In genomic region chr11:57778349-57778748, GRCm38 (mm10) we compare ENCODE assay signal across 9 mouse cellular contexts. TPM values are rescaled to one million over a fixed set of nuclear protein-coding genes. Genes with fewer than 3 reads are reported as not detected.
DNase-seq lines count a peak whose midpoint lies in the region; ATAC-seq and TF ChIP-seq lines count a peak whose summit lies in the region.
"Had no signal": no experiment of that assay in that cellular context is flagged by ENCODE, and none has a peak within 500 bp of the region (broad histone marks: within the 10 kb centered on the region; RNA-seq: fewer than 3 reads in every experiment).

No protein-coding gene starts in this region.

- 21% methylated on average over 5 of the region's 5 CpGs for WGBS in hindbrain, embryonic 11.5 days
- WGBS in limb, embryonic 12.5 days = 23% methylated on average over 5 of the region's 5 CpGs
- 26% methylated on average over 5 of the region's 5 CpGs for WGBS in midbrain, postnatal 0 days

- no peak overlapping the region for H3K4me3 ChIP-seq in hindbrain, embryonic 11.5 days (ENCODE audit: low read depth, low read length)
- H3K4me3 ChIP-seq in limb, embryonic 12.5 days (replicated peaks) = no peak overlapping the region
- H3K4me3 ChIP-seq in midbrain, postnatal 0 days (ENCODE audit: low read depth, low read length) = no peak overlapping the region

- no peaks in the 10 kb centered on the region for H3K36me3 ChIP-seq in hindbrain, embryonic 11.5 days (ENCODE audit: control insufficient read depth, insufficient read depth, low read length)
- H3K36me3 ChIP-seq in limb, embryonic 12.5 days = peaks cover 15% of the 10 kb centered on the region; the same call in 1 of the 2 replicates
- peaks cover 5% of the 10 kb centered on the region; the same call in 1 of the 2 replicates for H3K36me3 ChIP-seq in midbrain, postnatal 0 days (ENCODE audit: insufficient read depth, low read length)

- peaks cover 4% of the 10 kb centered on the region for H3K4me1 ChIP-seq in hindbrain, embryonic 11.5 days (replicated peaks; ENCODE audit: control insufficient read depth, insufficient read depth, low read length)
- peaks cover 33% of the 10 kb centered on the region for H3K4me1 ChIP-seq in limb, embryonic 12.5 days (replicated peaks)
- no peaks in the 10 kb centered on the region for H3K4me1 ChIP-seq in midbrain, postnatal 0 days (ENCODE audit: insufficient read depth, low read length)

- TF ChIP-seq CTCF in midbrain, postnatal 0 days (IDR thresholded peaks at IDR 0.05) = peak; percentile 96

- ATAC-seq in hindbrain, embryonic 11.5 days (ENCODE audit: low FRiP score) = peak; percentile 10; the same call in 1 of the 2 replicates
- ATAC-seq in limb, embryonic 12.5 days (ENCODE audit: insufficient number of reproducible peaks, insufficient read depth, low FRiP score, low TSS enrichment, low read depth) = peak; percentile 44; the same call in 1 of the 2 replicates
- ATAC-seq in midbrain, postnatal 0 days (ENCODE audit: low FRiP score) = peak; percentile 41; the same call in 1 of the 2 replicates

- H3K27me3 ChIP-seq in hindbrain, embryonic 11.5 days (ENCODE audit: control insufficient read depth, insufficient read depth, low read length) = no peaks in the 10 kb centered on the region
- H3K27me3 ChIP-seq in limb, embryonic 12.5 days = peaks cover 28% of the 10 kb centered on the region; the same call in 1 of the 2 replicates
- no peaks in the 10 kb centered on the region for H3K27me3 ChIP-seq in midbrain, postnatal 0 days (ENCODE audit: insufficient read depth, low read length)

- peak; percentile 36 for DNase-seq in heart, adult 8-10 months (ENCODE audit: low spot score)
- no peak for DNase-seq in heart, adult 11 months
- DNase-seq in T-cell, adult 2 months (ENCODE audit: low spot score) = peak; percentile 44
- peak; percentile 84 for DNase-seq in embryo, embryonic 11 days
- DNase-seq in hindbrain, embryonic 11.5 days (ENCODE audit: low spot score) = peak; percentile 85
- peak; percentile 88 for DNase-seq in midbrain, postnatal 0 days (ENCODE audit: low spot score)
- DNase-seq in testis, postnatal 14 days (ENCODE audit: low spot score) = peak; percentile 31

- no peaks in the 10 kb centered on the region for H3K9me3 ChIP-seq in hindbrain, embryonic 11.5 days (ENCODE audit: control insufficient read depth, low read length)
- no peaks in the 10 kb centered on the region for H3K9me3 ChIP-seq in limb, embryonic 12.5 days
- H3K9me3 ChIP-seq in midbrain, postnatal 0 days (ENCODE audit: low read length) = no peaks in the 10 kb centered on the region

- no peak overlapping the region for H3K9ac ChIP-seq in hindbrain, embryonic 11.5 days (ENCODE audit: low read depth, low read length)
- H3K9ac ChIP-seq in limb, embryonic 12.5 days (replicated peaks) = no peak overlapping the region
- H3K9ac ChIP-seq in midbrain, postnatal 0 days (replicated peaks; ENCODE audit: low read length, poor library complexity, severe bottlenecking) = no peak overlapping the region

- no peak overlapping the region for H3K4me2 ChIP-seq in hindbrain, embryonic 11.5 days (replicated peaks; ENCODE audit: low read depth, low read length)
- no peak overlapping the region for H3K4me2 ChIP-seq in limb, embryonic 12.5 days
- H3K4me2 ChIP-seq in midbrain, postnatal 0 days (ENCODE audit: low read depth, low read length, poor library complexity, severe bottlenecking) = no peak overlapping the region

- no peak overlapping the region for H3K27ac ChIP-seq in hindbrain, embryonic 11.5 days (ENCODE audit: low read depth, low read length)
- H3K27ac ChIP-seq in limb, embryonic 12.5 days = 0 out of 2 replicates have a peak overlapping the region, but pooled peaks have one; percentile 18
- no peak overlapping the region for H3K27ac ChIP-seq in midbrain, postnatal 0 days (ENCODE audit: low read depth, low read length)

RNA-seq across cellular contexts. Expression of gene Sap30l, which starts 23.1 kb away (rescaled TPM):
- total RNA-seq in heart, adult 8-10 months (2022) = 10 to 100 TPM; 50.1 to 53.8 (median 51.2) TPM
- 11.8 and 14.3 TPM in 2 replicates for polyA plus RNA-seq in hindbrain, embryonic 11.5 days (2014; fragmentation: Nextera tagmentation; extraction: Ambion mirVana)
- polyA plus RNA-seq in limb, embryonic 12.5 days (2016; fragmentation: Nextera tagmentation; extraction: Ambion mirVana) = 14.4 and 21.1 TPM in 2 replicates
- total RNA-seq in midbrain, postnatal 0 days (2014; rRNA removed) = 35.1 and 40.1 TPM in 2 replicates
- 9.4 and 11.6 TPM in 2 replicates for polyA plus RNA-seq in midbrain, postnatal 0 days (2015; fragmentation: Nextera tagmentation; extraction: Ambion mirVana)

RNA-seq across cellular contexts. Expression of gene Hand1, which starts 54.3 kb away (rescaled TPM):
- not detected for total RNA-seq in heart, adult 8-10 months (2022)
- 0.21 TPM in 1 of 2 replicates, not detected in the other for polyA plus RNA-seq in hindbrain, embryonic 11.5 days (2014; fragmentation: Nextera tagmentation; extraction: Ambion mirVana)
- polyA plus RNA-seq in limb, embryonic 12.5 days (2016; fragmentation: Nextera tagmentation; extraction: Ambion mirVana) = 1.9 and 2.3 TPM in 2 replicates
- not detected in 2 replicates for total RNA-seq in midbrain, postnatal 0 days (2014; rRNA removed)
- polyA plus RNA-seq in midbrain, postnatal 0 days (2015; fragmentation: Nextera tagmentation; extraction: Ambion mirVana) = not detected in 2 replicates
- total RNA-seq: left cerebral cortex, postnatal 36 days had no signal
